Mouse (Mus musculus) heart, postnatal 0 days (tissue): ENCODE measurements around the gene Lgi4. TPM values are rescaled to one million over a fixed set of nuclear protein-coding genes. Genes with fewer than 3 reads are reported as not detected.

Source experiments
- ATAC-seq: fragments of 200-750 bp; cut with Nextera tagmentation; 2 replicates; pipeline ENCODE4 v1.8.0; 2017; ENCODE audit warnings: low read depth, moderate number of reproducible peaks, moderate library complexity; ENCODE audit not compliant: insufficient read depth
- DNase-seq: peaks from one replicate; pipeline ENCODE4 v3.0.0-alpha.2; 2016; ENCODE audit warnings: low spot score
- H3K27ac ChIP-seq: fragments of 300-500 bp; sonication (generic); 2 replicates; pipeline ENCODE4 v1.5.1; 2014; ENCODE audit warnings: low read depth, mild to moderate bottlenecking
- H3K27me3 ChIP-seq: fragments of 300-500 bp; sonication (generic); 2 replicates; pipeline ENCODE4 v1.6.1; 2014; ENCODE audit warnings: low read length, mixed read lengths; ENCODE audit not compliant: control insufficient read depth, insufficient read depth
- H3K36me3 ChIP-seq: fragments of 300-500 bp; sonication (generic); replicated peaks from 2 replicates; pipeline ENCODE4 v1.6.1; 2014; ENCODE audit warnings: low read length, mixed read lengths; ENCODE audit not compliant: control insufficient read depth, insufficient read depth
- H3K4me1 ChIP-seq: fragments of 300-500 bp; sonication (generic); 2 replicates; pipeline ENCODE4 v1.6.1; 2014; ENCODE audit warnings: antibody characterized with exemption; ENCODE audit not compliant: control insufficient read depth, insufficient read depth
- H3K4me2 ChIP-seq: fragments of 300-500 bp; sonication (generic); 2 replicates; pipeline ENCODE4 v1.6.1; 2014; ENCODE audit warnings: low read depth, mild to moderate bottlenecking, low read length, moderate library complexity
- H3K4me3 ChIP-seq: fragments of 300-500 bp; sonication (generic); 2 replicates; pipeline ENCODE4 v1.5.1; 2014; ENCODE audit warnings: low read depth, low read length
- H3K9ac ChIP-seq: fragments of 300-500 bp; sonication (generic); replicated peaks from 2 replicates; pipeline ENCODE4 v1.6.1; 2014; ENCODE audit warnings: low read depth, low read length, mixed read lengths
- H3K9me3 ChIP-seq: fragments of 300-500 bp; sonication (generic); replicated peaks from 2 replicates; pipeline ENCODE4 v1.6.1; 2016; ENCODE audit warnings: low read length; ENCODE audit not compliant: control insufficient read depth
- CTCF ChIP-seq: IDR thresholded peaks from 2 replicates; pipeline ENCODE4 v1.5.1; 2016; ENCODE audit warnings: antibody characterized with exemption, control low read depth, low read depth
- EP300 ChIP-seq: IDR thresholded peaks from 2 replicates; pipeline ENCODE4 v1.6.1; 2016; ENCODE audit warnings: antibody characterized with exemption, low read depth
- WGBS: fragments of 180-500 bp; shearing (Covaris S2); extraction: QIAGEN DNeasy Blood & Tissue Kit; methylation state at CpG from one replicate; pipeline ENCODE4 v1.1.7; 2014; 5-methylcytosine and 5-hydroxymethylcytosine counted together
- polyA plus RNA-seq: library from polyadenylated mRNA; unstranded; fragments of >200 nt; fragmentation: Nextera tagmentation; extraction: Ambion mirVana; gene quantifications from 2 replicates; pipeline ENCODE4 v1.2.1, GENCODE M21; 2015
- total RNA-seq: library from RNA; depleted of rRNA; stranded (reverse); fragments of >200 nt; gene quantifications from 2 replicates; pipeline ENCODE4 v1.2.3, GENCODE M21; 2014; ENCODE audit warnings: low replicate concordance

Gene Lgi4
- total and polyA plus RNA-seq, 2 experiments from 2014 or later: 0.08 to 2.7 TPM

DNA sequence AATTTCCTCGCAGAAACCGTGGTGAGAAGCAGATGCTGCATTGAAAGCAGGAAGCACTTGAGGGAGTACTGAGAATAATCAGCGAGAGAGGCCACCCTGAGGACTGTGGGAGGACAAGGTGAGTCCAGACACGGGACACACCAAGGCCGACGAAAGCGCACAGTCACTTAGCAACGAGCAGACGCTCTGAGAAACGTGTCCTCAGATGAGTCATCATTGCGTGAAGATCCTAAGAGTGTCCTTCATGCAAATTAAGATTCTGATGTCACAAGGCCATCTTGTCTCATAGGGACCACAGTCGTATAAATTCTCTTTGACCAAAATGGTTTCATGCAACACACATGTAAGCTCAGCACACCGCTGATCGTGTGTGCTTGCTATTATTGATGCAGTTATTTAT lies 41.6 kb downstream of the Lgi4 start:
- H3K9ac ChIP-seq: no peak overlapping the region
- no peak overlapping the region for H3K4me3 ChIP-seq
- no peak overlapping the region for H3K4me2 ChIP-seq
- H3K4me1 ChIP-seq: no peaks in the 10 kb centered on the region
- H3K27ac ChIP-seq: no peak overlapping the region
- DNase-seq: no peak
- no peaks in the 10 kb centered on the region for H3K36me3 ChIP-seq
- TF ChIP-seq EP300: no peak
- H3K27me3 ChIP-seq: peaks cover 9% of the 10 kb centered on the region; the same call in 1 of the 2 replicates
- no peaks in the 10 kb centered on the region for H3K9me3 ChIP-seq
- ATAC-seq: no peak
- WGBS: 53% methylated on average over 14 of the region's 14 CpGs

GRCm38 (mm10) chr7:31105061-31105768 lies 46.1 kb downstream of the Lgi4 start:
- H3K9me3 ChIP-seq: no peaks in the 10 kb centered on the region
- no peak overlapping the region for H3K4me2 ChIP-seq
- H3K36me3 ChIP-seq: no peaks in the 10 kb centered on the region
- peak; percentile 54 for DNase-seq
- peaks cover 4% of the 10 kb centered on the region; the same call in 1 of the 2 replicates for H3K4me1 ChIP-seq
- peaks cover 9% of the 10 kb centered on the region; the same call in 1 of the 2 replicates for H3K27me3 ChIP-seq
- no peak for TF ChIP-seq EP300
- TF ChIP-seq CTCF: peak; percentile 69
- WGBS: 30% methylated on average over 15 of the region's 15 CpGs
- no peak for ATAC-seq
- H3K9ac ChIP-seq: no peak overlapping the region
- no peak overlapping the region for H3K4me3 ChIP-seq
- no peak overlapping the region for H3K27ac ChIP-seq

DNA sequence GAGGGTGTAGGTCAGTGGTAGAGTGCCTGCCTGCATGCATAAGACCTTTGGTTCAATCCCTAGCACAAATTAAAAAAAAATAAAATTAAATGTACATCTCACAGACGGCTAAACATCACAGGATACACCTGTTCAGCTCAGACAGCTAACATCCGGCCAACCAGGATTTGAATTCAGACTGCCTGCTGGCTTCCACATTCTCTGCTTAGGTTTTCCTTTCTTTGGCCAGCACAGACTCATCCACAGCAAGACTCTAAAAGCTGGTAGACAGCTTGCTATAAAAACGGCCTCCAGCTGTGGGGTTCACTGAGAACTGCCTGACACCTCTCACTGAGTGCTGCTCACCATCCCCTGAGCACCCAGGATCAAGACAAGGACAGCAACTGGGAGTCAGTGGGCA lies 47.0 kb downstream of the Lgi4 start:
- no peak for TF ChIP-seq EP300
- no peak overlapping the region for H3K9ac ChIP-seq
- no peak overlapping the region for H3K27ac ChIP-seq
- ATAC-seq (no peak), DNase-seq (no peak)
- H3K4me2 ChIP-seq: no peak overlapping the region
- H3K36me3 ChIP-seq: no peaks in the 10 kb centered on the region
- no peaks in the 10 kb centered on the region for H3K9me3 ChIP-seq
- H3K4me1 ChIP-seq: peaks cover 4% of the 10 kb centered on the region; the same call in 1 of the 2 replicates
- 53% methylated on average over 3 of the region's 3 CpGs for WGBS
- H3K4me3 ChIP-seq: no peak overlapping the region
- peaks cover 9% of the 10 kb centered on the region; the same call in 1 of the 2 replicates for H3K27me3 ChIP-seq

GRCm38 (mm10) chr7:31107781-31108180 lies 48.6 kb downstream of the Lgi4 start:
- DNase-seq (no peak), ATAC-seq (no peak)
- H3K27me3 ChIP-seq: 0 out of 2 replicates have a peak, but pooled peaks cover under 1% of the 10 kb centered on the region
- no peak overlapping the region for H3K9ac ChIP-seq
- H3K4me1 ChIP-seq: peaks cover 4% of the 10 kb centered on the region; the same call in 1 of the 2 replicates
- H3K9me3 ChIP-seq: no peaks in the 10 kb centered on the region
- no peak overlapping the region for H3K4me3 ChIP-seq
- TF ChIP-seq EP300 (no peak), CTCF (no peak)
- WGBS: 88% methylated on average over 11 of the region's 11 CpGs
- H3K4me2 ChIP-seq: no peak overlapping the region
- no peak overlapping the region for H3K27ac ChIP-seq
- H3K36me3 ChIP-seq: no peaks in the 10 kb centered on the region

- no peaks in the 10 kb centered on the region for H3K36me3 ChIP-seq
- WGBS: 28% methylated on average over 5 of the region's 7 CpGs
- DNase-seq (peak; percentile 55), ATAC-seq (peak; percentile 68)
- peaks cover 4% of the 10 kb centered on the region; the same call in 1 of the 2 replicates for H3K4me1 ChIP-seq
- TF ChIP-seq CTCF (no peak), EP300 (no peak)
- no peak overlapping the region for H3K27ac ChIP-seq
- H3K4me3 ChIP-seq: no peak overlapping the region
- no peaks in the 10 kb centered on the region for H3K9me3 ChIP-seq
- no peak overlapping the region for H3K9ac ChIP-seq
- H3K27me3 ChIP-seq: no peaks in the 10 kb centered on the region
- no peak overlapping the region for H3K4me2 ChIP-seq
Observed at GRCm38 (mm10) chr7:31109091-31109490, 49.9 kb downstream of the Lgi4 start.

DNA sequence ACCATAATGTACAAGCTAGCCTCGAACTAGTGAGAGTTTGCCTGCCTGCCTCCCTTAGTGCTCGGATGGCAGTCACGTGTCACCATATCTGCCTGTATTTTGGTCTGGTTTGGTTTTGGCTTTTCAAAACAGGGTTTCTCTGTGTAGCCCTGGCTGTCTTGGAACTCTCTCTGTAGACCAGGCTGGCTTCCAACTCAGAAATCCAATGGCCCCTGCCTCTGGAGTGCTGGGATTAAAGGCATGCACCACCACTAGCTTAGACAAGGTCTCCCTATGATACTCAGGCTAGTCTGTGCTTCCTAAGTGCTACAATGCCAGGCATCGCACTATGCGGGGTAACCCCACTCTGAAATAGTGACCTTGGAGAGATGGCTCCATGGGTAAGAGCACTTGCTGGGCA lies 50.7 kb downstream of the Lgi4 start:
- ATAC-seq (no peak), DNase-seq (no peak)
- WGBS: 75% methylated on average over 5 of the region's 5 CpGs
- Histone ChIP-seq H3K27ac (no peak overlapping the region), H3K4me1 (peaks cover 4% of the 10 kb centered on the region; the same call in 1 of the 2 replicates), H3K27me3 (no peaks in the 10 kb centered on the region), H3K9ac (no peak overlapping the region), H3K36me3 (no peaks in the 10 kb centered on the region), H3K4me3 (no peak overlapping the region), H3K4me2 (no peak overlapping the region), H3K9me3 (no peaks in the 10 kb centered on the region)
- no peak for TF ChIP-seq CTCF
- TF ChIP-seq EP300: no peak
